Mouse (Mus musculus) thymus, adult 2 months (tissue): ENCODE data around the gene Clcn3.

ENCODE experiments used
- CTCF ChIP-seq: fragments of 200-500 bp; IDR thresholded peaks from 2 replicates; pipeline ENCODE4 v1.5.1; 2012; ENCODE audit warnings: mild to moderate bottlenecking, control low read depth, low read length, moderate library complexity, borderline replicate concordance; ENCODE audit not compliant: control insufficient read depth, poor library complexity, insufficient read depth; ENCODE audit errors: extremely low read depth
- POLR2A ChIP-seq: fragments of 200-500 bp; IDR thresholded peaks from 2 replicates; pipeline ENCODE4 v1.6.1; 2012; ENCODE audit warnings: mild to moderate bottlenecking, low read length, control low read depth, moderate library complexity; ENCODE audit not compliant: control insufficient read depth, poor library complexity, insufficient read depth; ENCODE audit errors: extremely low read depth

DNA sequence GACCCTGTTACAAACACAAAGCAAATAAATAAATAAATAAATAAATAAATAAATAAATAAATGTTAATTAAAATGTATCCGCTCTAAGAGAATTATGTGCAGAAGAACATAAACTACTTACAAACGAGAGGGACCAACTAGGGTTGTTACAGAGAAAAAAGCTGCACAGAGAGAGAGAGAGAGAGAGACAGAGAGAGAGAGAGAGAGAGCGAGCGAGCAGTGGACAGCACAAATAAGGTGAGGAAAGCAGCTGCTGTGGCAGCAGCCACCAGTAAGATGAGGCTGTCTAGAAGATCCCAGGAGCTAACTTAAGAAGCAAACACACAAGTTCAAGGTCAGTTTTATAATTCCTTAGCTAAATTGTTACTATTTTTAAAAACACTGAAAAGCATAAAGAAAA is 18.6 kb downstream of the Clcn3 start:
- no peak for TF ChIP-seq POLR2A
- TF ChIP-seq CTCF: no peak
